Comparison of ENCODE assay signal across 8 mouse cellular contexts in genomic region chr5:104508195-104508891, GRCm38 (mm10). TPM values are rescaled to one million over a fixed set of nuclear protein-coding genes. Genes with fewer than 3 reads are reported as not detected.
DNase-seq lines count a peak whose midpoint lies in the region; ATAC-seq and TF ChIP-seq lines count a peak whose summit lies in the region.

TSS of gene BC005561 (plus strand) at chr5:104508352.

- H3K36me3 ChIP-seq in E14TG2a.4 (ENCODE audit: insufficient read depth, low read length): peaks cover 16% of the 10 kb centered on the region
- peaks cover 28% of the 10 kb centered on the region for H3K36me3 ChIP-seq in forebrain, embryonic 13.5 days (ENCODE audit: poor library complexity, severe bottlenecking)
- H3K36me3 ChIP-seq in neural tube, embryonic 15.5 days: peaks cover 13% of the 10 kb centered on the region

- H3K9me3 ChIP-seq in E14TG2a.4 (ENCODE audit: low read length): peaks cover 11% of the 10 kb centered on the region
- H3K9me3 ChIP-seq in forebrain, embryonic 13.5 days (replicated peaks): 0 out of 2 replicates have a peak, but pooled peaks cover 4% of the 10 kb centered on the region
- no peaks in the 10 kb centered on the region for H3K9me3 ChIP-seq in neural tube, embryonic 15.5 days (replicated peaks)

- peak within 1 kb of the TSS; percentile 78 for H3K27ac ChIP-seq in forebrain, embryonic 13.5 days
- peak within 1 kb of the TSS; percentile 93 for H3K27ac ChIP-seq in neural tube, embryonic 15.5 days (replicated peaks)

- peaks cover 20% of the 10 kb centered on the region for H3K4me1 ChIP-seq in E14TG2a.4 (replicated peaks; ENCODE audit: low read depth, low read length)
- H3K4me1 ChIP-seq in forebrain, embryonic 13.5 days: peaks cover 13% of the 10 kb centered on the region
- peaks cover 20% of the 10 kb centered on the region for H3K4me1 ChIP-seq in neural tube, embryonic 15.5 days

- under 1% methylated on average over 68 of the region's 83 CpGs for WGBS in forebrain, embryonic 13.5 days
- WGBS in neural tube, embryonic 15.5 days: under 1% methylated on average over 63 of the region's 83 CpGs

- TF ChIP-seq CTCF in E14TG2a.4 (conservative IDR thresholded peaks at IDR 0.05; ENCODE audit: low read length): no peak

- DNase-seq in c-Kit-positive CD71-positive TER-119-positive erythroid progenitor cells, embryonic 14.5 days (ENCODE audit: low spot score): peak; percentile 68
- peak; percentile 89 to 91 for DNase-seq in heart, postnatal 14 days
- DNase-seq in layer of hippocampus, adult 11-12 months (ENCODE audit: low spot score): peak; percentile 79
- peak; percentile 82 to 87 for DNase-seq in lung, adult 18-20 months
- peak; percentile 89 for DNase-seq in testis, postnatal 14 days (ENCODE audit: low spot score)

- peak; percentile 95 for ATAC-seq in forebrain, embryonic 13.5 days
- ATAC-seq in neural tube, embryonic 15.5 days (ENCODE audit: low FRiP score): peak; percentile 94

- no peaks in the 10 kb centered on the region for H3K27me3 ChIP-seq in E14TG2a.4 (ENCODE audit: insufficient read depth, low read length)
- H3K27me3 ChIP-seq in forebrain, embryonic 13.5 days: no peaks in the 10 kb centered on the region
- H3K27me3 ChIP-seq in neural tube, embryonic 15.5 days (replicated peaks): no peaks in the 10 kb centered on the region

- H3K9ac ChIP-seq in forebrain, embryonic 13.5 days: peak within 1 kb of the TSS; percentile 85
- H3K9ac ChIP-seq in neural tube, embryonic 15.5 days (replicated peaks): peak within 1 kb of the TSS; percentile 87

- H3K4me2 ChIP-seq in forebrain, embryonic 13.5 days: peak within 1 kb of the TSS; percentile 70
- H3K4me2 ChIP-seq in neural tube, embryonic 15.5 days: peak within 1 kb of the TSS; percentile 61

- intact Hi-C loops in heart, postnatal 14 days (cut with DNase I): no loop called here

- H3K4me3 ChIP-seq in E14TG2a.4 (replicated peaks; ENCODE audit: low read length): peak within 1 kb of the TSS; percentile 93
- peak within 1 kb of the TSS; percentile 76 for H3K4me3 ChIP-seq in forebrain, embryonic 13.5 days
- peak within 1 kb of the TSS; percentile 92 for H3K4me3 ChIP-seq in neural tube, embryonic 15.5 days (replicated peaks)

RNA-seq across cellular contexts. Expression of gene BC005561, which starts in this region (rescaled TPM):
- polyA plus RNA-seq in forebrain, embryonic 13.5 days (2015; fragmentation: Nextera tagmentation; extraction: Ambion mirVana): 16.2 and 17.0 TPM in 2 replicates
- total RNA-seq in heart, postnatal 14 days (2021): 1 to 10 TPM; 6.5 to 7.0 TPM
- polyA plus RNA-seq in neural tube, embryonic 15.5 days (2015; fragmentation: Nextera tagmentation; extraction: Ambion mirVana): 11.7 and 13.2 TPM in 2 replicates

Comparison
In these comparisons a context has a peak if more than half of its experiments do, and no peak if none do; other contexts are left out.
1. Peak in every context shown above with its lines: DNase-seq, ATAC-seq, H3K4me3 ChIP-seq and H3K27ac ChIP-seq.